Mouse (Mus musculus) lung, postnatal 14 days (tissue): ENCODE results near the gene Fkrp.

ENCODE experiments used
- DNase-seq: peaks from one replicate; pipeline ENCODE4 v3.0.0; 2021

Fkrp gene

GRCm38 (mm10) chr7:16816475-16817122, at the start of gene Fkrp:
Gene Fkrp, minus strand, starts transcription at chr7:16816732.
- DNase-seq: peak; percentile 60

GRCm38 (mm10) chr7:16859902-16860651, 43.5 kb upstream of the Fkrp start:
- DNase-seq: peak; percentile 76

- DNase-seq: peak; percentile 59
Measured at GRCm38 (mm10) chr7:16858336-16858735, 41.8 kb upstream of the Fkrp start.

GRCm38 (mm10) chr7:16853302-16853831, 36.8 kb upstream of the Fkrp start:
- DNase-seq: peak; percentile 55

- no peak for DNase-seq
Measured at GRCm38 (mm10) chr7:16851636-16852035, 35.1 kb upstream of the Fkrp start.

GRCm38 (mm10) chr7:16848579-16848978, 32.0 kb upstream of the Fkrp start:
- DNase-seq: peak; percentile 65

GRCm38 (mm10) chr7:16847507-16847906, 31.0 kb upstream of the Fkrp start:
- DNase-seq: no peak

- no peak for DNase-seq
Measured at GRCm38 (mm10) chr7:16846775-16847174, 30.2 kb upstream of the Fkrp start.

GRCm38 (mm10) chr7:16845820-16846167, 29.3 kb upstream of the Fkrp start:
- no peak for DNase-seq

GRCm38 (mm10) chr7:16845072-16845819, 28.7 kb upstream of the Fkrp start:
- peak; percentile 59 for DNase-seq

- DNase-seq: no peak
Measured at GRCm38 (mm10) chr7:16844696-16845071, 28.2 kb upstream of the Fkrp start.

- peak; percentile 41 for DNase-seq
Measured at GRCm38 (mm10) chr7:16843441-16844171, 27.1 kb upstream of the Fkrp start.

- DNase-seq: peak; percentile 95
Measured at GRCm38 (mm10) chr7:16842645-16843063, 26.1 kb upstream of the Fkrp start, which contains the start of gene Prkd2. Gene Prkd2, plus strand, starts transcription at chr7:16842902.

GRCm38 (mm10) chr7:16841561-16842560, 25.3 kb upstream of the Fkrp start:
- peak; percentile 36 for DNase-seq

- DNase-seq: no peak
Measured at GRCm38 (mm10) chr7:16841078-16841477, 24.5 kb upstream of the Fkrp start.

- no peak for DNase-seq
Measured at GRCm38 (mm10) chr7:16840109-16840491, 23.6 kb upstream of the Fkrp start.

- DNase-seq: no peak
Measured at GRCm38 (mm10) chr7:16839427-16840108, 23.0 kb upstream of the Fkrp start.

GRCm38 (mm10) chr7:16838804-16839426, 22.4 kb upstream of the Fkrp start:
- DNase-seq: no peak

GRCm38 (mm10) chr7:16837916-16838803, 21.6 kb upstream of the Fkrp start:
- DNase-seq: no peak
